Mouse (Mus musculus) cortical plate, adult 2 months (tissue): ENCODE data around the gene Dnajc3. TPM values are rescaled to one million over a fixed set of nuclear protein-coding genes. Genes with fewer than 3 reads are reported as not detected.

Source experiments
- H3K27ac ChIP-seq: fragments of 200-500 bp; 2 replicates; pipeline ENCODE4 v1.5.1; 2012; ENCODE audit warnings: low read length, control low read depth, inconsistent platforms; ENCODE audit not compliant: insufficient read depth
- H3K4me1 ChIP-seq: fragments of 200-500 bp; 2 replicates; pipeline ENCODE4 v1.6.1; 2011; ENCODE audit warnings: low read length; ENCODE audit not compliant: control insufficient read depth, insufficient read depth
- H3K4me3 ChIP-seq: fragments of 200-500 bp; 2 replicates; pipeline ENCODE4 v1.5.1; 2011; ENCODE audit warnings: mild to moderate bottlenecking, low read length, control low read depth; ENCODE audit not compliant: insufficient read depth
- CTCF ChIP-seq: fragments of 200-500 bp; IDR thresholded peaks from 2 replicates; pipeline ENCODE4 v1.5.1; 2011; ENCODE audit warnings: mild to moderate bottlenecking, control low read depth, low read length; ENCODE audit not compliant: insufficient read depth; ENCODE audit errors: extremely low read depth
- POLR2A ChIP-seq: fragments of 200-500 bp; IDR thresholded peaks from 2 replicates; pipeline ENCODE4 v1.6.1; 2011; ENCODE audit warnings: mild to moderate bottlenecking, low read length, control low read depth; ENCODE audit not compliant: insufficient read depth; ENCODE audit errors: extremely low read depth
- polyA plus RNA-seq: library from polyadenylated mRNA; depleted of rRNA; stranded (reverse); fragments of >200 nt; gene quantifications from 2 replicates; pipeline ENCODE4 v1.2.3, GENCODE M21; 2012

The Dnajc3 gene
- polyA plus RNA-seq, 1 experiment, result 22.2 TPM

- Histone ChIP-seq H3K4me1 (no peaks in the 10 kb centered on the region), H3K27ac (no peak overlapping the region), H3K4me3 (no peak overlapping the region)
- TF ChIP-seq POLR2A (no peak), CTCF (peak; percentile 75)
Observed at GRCm38 (mm10) chr14:118910332-118911222, 27.2 kb upstream of the Dnajc3 start.

GRCm38 (mm10) chr14:118911521-118911920 lies 26.3 kb upstream of the Dnajc3 start:
- TF ChIP-seq POLR2A (no peak), CTCF (no peak)
- Histone ChIP-seq H3K27ac (no peak overlapping the region), H3K4me1 (no peaks in the 10 kb centered on the region), H3K4me3 (no peak overlapping the region)

DNA sequence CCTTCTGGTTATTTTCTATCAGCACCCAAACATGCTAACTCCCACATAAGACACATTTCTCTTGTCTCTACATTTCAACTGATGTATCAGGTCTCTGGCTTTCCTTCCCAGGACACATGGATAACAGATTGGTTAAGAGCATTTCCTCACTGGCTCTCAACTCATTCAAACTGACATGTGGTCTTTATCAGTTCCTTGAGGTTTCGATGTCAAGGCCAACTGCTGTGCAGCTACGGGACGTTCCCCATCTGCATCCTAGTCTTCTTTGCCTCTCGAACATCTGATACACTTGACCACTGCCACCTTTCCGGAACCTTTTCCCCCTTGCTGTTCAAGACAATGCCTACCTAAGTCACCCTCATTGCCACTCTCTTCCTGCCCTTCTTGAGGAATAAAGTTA lies 24.1 kb upstream of the Dnajc3 start:
- TF ChIP-seq POLR2A (no peak), CTCF (no peak)
- no peak overlapping the region for H3K4me3 ChIP-seq
- H3K27ac ChIP-seq, result no peak overlapping the region
- no peaks in the 10 kb centered on the region for H3K4me1 ChIP-seq

DNA sequence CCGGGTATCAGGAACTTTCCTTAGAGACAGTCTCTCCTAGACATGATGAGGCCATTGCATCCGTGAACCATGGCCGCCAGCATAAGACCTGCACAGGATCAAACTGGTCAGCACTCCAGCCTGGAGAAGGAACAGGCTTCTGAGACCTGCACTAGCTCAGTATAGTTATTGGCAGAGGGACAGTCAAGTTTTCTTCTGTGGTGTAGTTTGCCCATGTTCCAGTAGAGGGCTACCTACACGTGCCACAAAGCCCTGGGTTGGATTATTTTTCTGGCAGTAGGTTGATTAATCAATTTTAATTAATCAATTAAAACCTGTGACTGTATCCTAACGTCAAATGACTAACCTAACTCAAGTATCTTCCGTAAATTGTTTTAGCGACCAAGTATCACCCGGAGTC lies 18.8 kb upstream of the Dnajc3 start:
- Histone ChIP-seq H3K4me3 (no peak overlapping the region), H3K4me1 (no peaks in the 10 kb centered on the region), H3K27ac (no peak overlapping the region)
- TF ChIP-seq POLR2A (no peak), CTCF (peak; percentile 50)

- TF ChIP-seq POLR2A, result no peak
- TF ChIP-seq CTCF, result 0 out of 2 replicates have a peak, but pooled peaks have one; percentile 2
- Histone ChIP-seq H3K4me3 (no peak overlapping the region), H3K4me1 (no peaks in the 10 kb centered on the region; the same call in 1 of the 2 replicates), H3K27ac (no peak overlapping the region)
Observed at GRCm38 (mm10) chr14:118920654-118921053, 17.1 kb upstream of the Dnajc3 start.

- Histone ChIP-seq H3K27ac (no peak overlapping the region), H3K4me1 (no peaks in the 10 kb centered on the region; the same call in 1 of the 2 replicates), H3K4me3 (peak overlapping the region; percentile 6; the same call in 1 of the 2 replicates)
- no peak for TF ChIP-seq CTCF
- TF ChIP-seq POLR2A, result no peak
Observed at GRCm38 (mm10) chr14:118922251-118922650, 15.5 kb upstream of the Dnajc3 start.

DNA sequence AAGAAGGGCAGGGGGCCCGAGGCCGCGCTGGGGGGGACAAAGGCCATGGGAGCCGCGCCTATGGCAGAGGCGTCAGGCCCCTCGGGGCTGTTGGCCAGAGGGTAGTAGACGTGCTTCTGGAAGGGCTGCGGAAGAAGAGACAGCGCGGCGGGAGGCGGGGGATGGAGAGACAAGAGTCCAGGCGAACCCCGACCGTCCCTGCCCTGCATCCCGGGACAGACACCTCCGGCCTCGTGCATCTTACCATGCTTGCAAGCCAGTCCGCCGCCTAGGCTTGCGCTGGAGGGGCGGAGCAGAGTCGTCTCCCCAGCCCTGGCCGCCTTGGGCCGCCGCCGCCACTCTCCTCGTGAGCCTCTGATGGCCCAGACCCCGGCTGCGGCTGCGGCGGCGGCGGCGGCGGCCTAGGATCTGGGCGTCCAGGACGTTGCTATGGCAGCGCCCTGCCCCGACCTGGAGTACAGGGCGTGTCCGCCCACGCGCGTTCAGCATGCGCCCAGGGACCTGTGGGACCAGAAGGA lies 15.1 kb upstream of the Dnajc3 start:
- Histone ChIP-seq H3K4me1 (no peaks in the 10 kb centered on the region; the same call in 1 of the 2 replicates), H3K27ac (no peak overlapping the region), H3K4me3 (peak overlapping the region; percentile 6)
- no peak for TF ChIP-seq POLR2A
- TF ChIP-seq CTCF, result no peak

GRCm38 (mm10) chr14:118924673-118925615 lies 12.8 kb upstream of the Dnajc3 start, which contains the start of gene Dzip1:
Gene Dzip1 (minus strand): TSS chr14:118925460.
- no peaks in the 10 kb centered on the region; the same call in 1 of the 2 replicates for H3K4me1 ChIP-seq
- no peak for TF ChIP-seq CTCF
- peak; percentile 68 for TF ChIP-seq POLR2A

GRCm38 (mm10) chr14:118928565-118928964 lies 9.2 kb upstream of the Dnajc3 start:
- H3K4me1 ChIP-seq, result no peaks in the 10 kb centered on the region; the same call in none of the 2 replicates
- TF ChIP-seq CTCF (no peak), POLR2A (no peak)
- no peak overlapping the region for H3K4me3 ChIP-seq
- no peak overlapping the region for H3K27ac ChIP-seq

More at GRCm38 (mm10) chr14:118924673-118925615, 12.8 kb upstream of the Dnajc3 start, which contains the start of gene Dzip1:
- H3K4me3 ChIP-seq, result peak within 1 kb of the TSS; percentile 67
- peak within 1 kb of the TSS; percentile 7 for H3K27ac ChIP-seq
